Mouse (Mus musculus): Measurements from ENCODE around the gene Arhgap42. TPM values are rescaled to one million over a fixed set of nuclear protein-coding genes. Genes with fewer than 3 reads are reported as not detected.

Arhgap42 gene
- polyA plus RNA-seq, 1 experiment from 2014 or later, result 10.2 TPM

- Histone ChIP-seq H3K4me3 (ENCODE audit: low read length) (no peak overlapping the region), H3K4me2 (ENCODE audit: low read depth, low read length) (no peak overlapping the region), H3K4me1 (ENCODE audit: control insufficient read depth, insufficient read depth, low read length) (no peaks in the 10 kb centered on the region), H3K9me3 (replicated peaks; ENCODE audit: control insufficient read depth, low read length) (no peaks in the 10 kb centered on the region), H3K27ac (ENCODE audit: low read length) (no peak overlapping the region), H3K27me3 (ENCODE audit: control insufficient read depth, insufficient read depth, low read length) (no peaks in the 10 kb centered on the region), H3K9ac (ENCODE audit: low read length) (no peak overlapping the region), H3K36me3 (ENCODE audit: control insufficient read depth, insufficient read depth) (no peaks in the 10 kb centered on the region)
- no peak for ATAC-seq (replicated peaks; ENCODE audit: extremely low read depth, insufficient read depth, low FRiP score)
- 64% methylated on average over 2 of the region's 2 CpGs for WGBS
Observed at GRCm38 (mm10) chr9:8977775-8978174, 261.1 kb downstream of the Arhgap42 start.

- Histone ChIP-seq H3K27me3 (ENCODE audit: control insufficient read depth, insufficient read depth, low read length) (no peaks in the 10 kb centered on the region), H3K4me2 (ENCODE audit: low read depth, low read length) (no peak within 1 kb of the TSS), H3K4me3 (ENCODE audit: low read length) (no peak within 1 kb of the TSS), H3K9me3 (replicated peaks; ENCODE audit: control insufficient read depth, low read length) (no peaks in the 10 kb centered on the region), H3K9ac (ENCODE audit: low read length) (no peak within 1 kb of the TSS), H3K27ac (ENCODE audit: low read length) (no peak within 1 kb of the TSS), H3K36me3 (ENCODE audit: control insufficient read depth, insufficient read depth) (no peaks in the 10 kb centered on the region), H3K4me1 (ENCODE audit: control insufficient read depth, insufficient read depth, low read length) (no peaks in the 10 kb centered on the region)
- 63% methylated on average over 2 of the region's 2 CpGs for WGBS
- no peak for ATAC-seq (replicated peaks; ENCODE audit: extremely low read depth, insufficient read depth, low FRiP score)
Observed at GRCm38 (mm10) chr9:8971491-8971890, 267.4 kb downstream of the Arhgap42 start, which contains the start of gene Gm16485. TSS of gene Gm16485 (plus strand) at chr9:8971791.

GRCm38 (mm10) chr9:8970240-8970639 is 268.7 kb downstream of the Arhgap42 start:
- WGBS, result 50% methylated on average over 7 of the region's 7 CpGs
- no peaks in the 10 kb centered on the region for H3K9me3 ChIP-seq (replicated peaks; ENCODE audit: control insufficient read depth, low read length)
- H3K9ac ChIP-seq (ENCODE audit: low read length), result no peak overlapping the region
- no peak overlapping the region for H3K27ac ChIP-seq (ENCODE audit: low read length)
- H3K4me3 ChIP-seq (ENCODE audit: low read length), result no peak overlapping the region
- no peak overlapping the region for H3K4me2 ChIP-seq (ENCODE audit: low read depth, low read length)
- H3K4me1 ChIP-seq (ENCODE audit: control insufficient read depth, insufficient read depth, low read length), result no peaks in the 10 kb centered on the region
- H3K36me3 ChIP-seq (ENCODE audit: control insufficient read depth, insufficient read depth), result no peaks in the 10 kb centered on the region
- no peaks in the 10 kb centered on the region for H3K27me3 ChIP-seq (ENCODE audit: control insufficient read depth, insufficient read depth, low read length)
- no peak for ATAC-seq (replicated peaks; ENCODE audit: extremely low read depth, insufficient read depth, low FRiP score)

GRCm38 (mm10) chr9:8964512-8965133 is 274.3 kb downstream of the Arhgap42 start:
- Histone ChIP-seq H3K4me3 (ENCODE audit: low read length) (no peak overlapping the region), H3K27me3 (ENCODE audit: control insufficient read depth, insufficient read depth, low read length) (no peaks in the 10 kb centered on the region), H3K4me1 (ENCODE audit: control insufficient read depth, insufficient read depth, low read length) (no peaks in the 10 kb centered on the region), H3K9ac (ENCODE audit: low read length) (no peak overlapping the region), H3K4me2 (ENCODE audit: low read depth, low read length) (no peak overlapping the region), H3K27ac (ENCODE audit: low read length) (no peak overlapping the region), H3K36me3 (ENCODE audit: control insufficient read depth, insufficient read depth) (no peaks in the 10 kb centered on the region), H3K9me3 (replicated peaks; ENCODE audit: control insufficient read depth, low read length) (no peaks in the 10 kb centered on the region)
- ATAC-seq (replicated peaks; ENCODE audit: extremely low read depth, insufficient read depth, low FRiP score), result no peak
- 52% methylated on average over 8 of the region's 8 CpGs for WGBS

- Histone ChIP-seq H3K9ac (ENCODE audit: low read length) (no peak overlapping the region), H3K9me3 (replicated peaks; ENCODE audit: control insufficient read depth, low read length) (no peaks in the 10 kb centered on the region), H3K36me3 (ENCODE audit: control insufficient read depth, insufficient read depth) (no peaks in the 10 kb centered on the region), H3K27ac (ENCODE audit: low read length) (no peak overlapping the region), H3K27me3 (ENCODE audit: control insufficient read depth, insufficient read depth, low read length) (no peaks in the 10 kb centered on the region), H3K4me1 (ENCODE audit: control insufficient read depth, insufficient read depth, low read length) (no peaks in the 10 kb centered on the region), H3K4me2 (ENCODE audit: low read depth, low read length) (no peak overlapping the region), H3K4me3 (ENCODE audit: low read length) (no peak overlapping the region)
- no peak for ATAC-seq (replicated peaks; ENCODE audit: extremely low read depth, insufficient read depth, low FRiP score)
Observed at GRCm38 (mm10) chr9:8953306-8953705, 285.6 kb downstream of the Arhgap42 start.
